ENCODE assay signal across 8 mouse cellular contexts in the genomic region with DNA sequence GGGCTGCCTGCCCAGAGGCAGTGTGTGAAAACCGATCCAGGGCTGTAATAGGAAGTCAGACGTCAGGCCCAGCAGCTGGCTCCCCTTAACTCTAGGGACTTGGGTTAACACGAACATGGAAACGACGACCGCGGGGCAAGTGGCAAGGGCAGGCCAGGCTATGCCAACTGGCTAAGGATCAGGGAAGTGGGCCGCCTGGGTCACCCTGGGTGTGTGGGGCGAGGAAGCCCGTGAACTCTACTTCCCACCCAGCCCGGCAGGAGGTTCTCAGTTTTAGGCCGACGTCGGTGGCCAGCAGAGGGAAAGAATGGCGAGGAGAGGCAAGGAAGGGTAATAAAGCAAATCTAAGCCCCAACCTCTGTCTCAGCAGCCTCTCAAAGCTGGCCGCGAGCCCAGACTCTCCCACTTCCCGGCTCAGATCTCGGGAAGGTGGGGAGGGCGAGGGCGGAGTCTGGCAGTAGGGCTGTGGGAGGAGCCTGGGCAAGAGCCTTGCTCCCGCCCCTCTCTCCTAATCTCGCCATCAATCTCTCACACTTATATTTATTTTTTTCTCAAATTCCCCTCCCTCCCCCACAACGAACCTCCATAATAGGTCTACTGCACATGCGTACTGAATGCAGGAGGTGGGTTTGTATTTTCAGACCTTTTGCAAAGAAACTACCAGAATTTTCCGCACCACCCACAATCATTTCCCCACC. TPM values are rescaled to one million over a fixed set of nuclear protein-coding genes. Genes with fewer than 3 reads are reported as not detected.
DNase-seq lines count a peak whose midpoint lies in the region; ATAC-seq and TF ChIP-seq lines count a peak whose summit lies in the region.

No protein-coding gene starts in this region.

- H3K36me3 ChIP-seq in heart, embryonic 12.5 days: peaks cover 24% of the 10 kb centered on the region
- H3K36me3 ChIP-seq in kidney, postnatal 0 days (ENCODE audit: insufficient read depth, low read length): peaks cover 15% of the 10 kb centered on the region
- peaks cover 6% of the 10 kb centered on the region; the same call in 1 of the 2 replicates for H3K36me3 ChIP-seq in liver, embryonic 11.5 days (ENCODE audit: control insufficient read depth, insufficient read depth, low read length)
- peaks cover 25% of the 10 kb centered on the region for H3K36me3 ChIP-seq in stomach, embryonic 14.5 days (ENCODE audit: control insufficient read depth, insufficient read depth, low read length)

- WGBS in heart, embryonic 12.5 days: under 1% methylated on average over 26 of the region's 26 CpGs
- under 1% methylated on average over 26 of the region's 26 CpGs for WGBS in kidney, postnatal 0 days
- 3% methylated on average over 26 of the region's 26 CpGs for WGBS in liver, embryonic 11.5 days
- under 1% methylated on average over 26 of the region's 26 CpGs for WGBS in stomach, embryonic 14.5 days

- no peaks in the 10 kb centered on the region for H3K27me3 ChIP-seq in heart, embryonic 12.5 days (replicated peaks)
- H3K27me3 ChIP-seq in kidney, postnatal 0 days (ENCODE audit: insufficient read depth, low read length): no peaks in the 10 kb centered on the region
- H3K27me3 ChIP-seq in liver, embryonic 11.5 days (replicated peaks; ENCODE audit: control insufficient read depth, insufficient read depth, low read length): peaks cover 18% of the 10 kb centered on the region
- no peaks in the 10 kb centered on the region for H3K27me3 ChIP-seq in stomach, embryonic 14.5 days (ENCODE audit: control insufficient read depth, insufficient read depth, low read length)

- TF ChIP-seq CTCF in bone marrow macrophage, adult 2 months (IDR thresholded peaks at IDR 0.05; ENCODE audit: low read depth, low read length): no peak
- peak; percentile 20 for TF ChIP-seq CTCF in kidney, postnatal 0 days (IDR thresholded peaks at IDR 0.05; ENCODE audit: low read depth)

- DNase-seq in A20 (ENCODE audit: low read depth, low spot score): peak; percentile 89
- DNase-seq in kidney, postnatal 0 days (ENCODE audit: low spot score): peak; percentile 100
- peak; percentile 80 for DNase-seq in liver, embryonic 11.5 days (ENCODE audit: low spot score)
- peak; percentile 97 for DNase-seq in naive thymus-derived CD4-positive, alpha-beta T cell, adult 2 months (ENCODE audit: low read depth)

- TF ChIP-seq POLR2A in bone marrow macrophage, adult 2 months (IDR thresholded peaks at IDR 0.05; ENCODE audit: borderline replicate concordance, low read depth, low read length): no peak

- peak overlapping the region; percentile 100 for H3K9ac ChIP-seq in heart, embryonic 12.5 days
- H3K9ac ChIP-seq in kidney, postnatal 0 days (ENCODE audit: low read depth, low read length): peak overlapping the region; percentile 61
- peak overlapping the region; percentile 39 for H3K9ac ChIP-seq in liver, embryonic 11.5 days (ENCODE audit: low read depth, low read length)
- peak overlapping the region; percentile 52 for H3K9ac ChIP-seq in stomach, embryonic 14.5 days (replicated peaks; ENCODE audit: low read depth, low read length)

- H3K4me3 ChIP-seq in bone marrow macrophage, adult 2 months (ENCODE audit: insufficient read depth, low read length): peak overlapping the region; percentile 50
- H3K4me3 ChIP-seq in heart, embryonic 12.5 days: peak overlapping the region; percentile 98
- peak overlapping the region; percentile 99 for H3K4me3 ChIP-seq in kidney, postnatal 0 days (replicated peaks; ENCODE audit: low read depth, low read length)
- H3K4me3 ChIP-seq in liver, embryonic 11.5 days (ENCODE audit: low read depth, low read length): peak overlapping the region; percentile 88
- H3K4me3 ChIP-seq in stomach, embryonic 14.5 days (ENCODE audit: low read depth, low read length): peak overlapping the region; percentile 29

- peak overlapping the region; percentile 96 for H3K27ac ChIP-seq in bone marrow macrophage, adult 2 months (ENCODE audit: insufficient read depth, low read depth, low read length)
- H3K27ac ChIP-seq in heart, embryonic 12.5 days (ENCODE audit: poor library complexity, severe bottlenecking): peak overlapping the region; percentile 97
- H3K27ac ChIP-seq in kidney, postnatal 0 days: peak overlapping the region; percentile 100
- peak overlapping the region; percentile 54 for H3K27ac ChIP-seq in liver, embryonic 11.5 days (ENCODE audit: low read depth, low read length)
- H3K27ac ChIP-seq in stomach, embryonic 14.5 days (ENCODE audit: low read length): peak overlapping the region; percentile 100

- peaks cover 18% of the 10 kb centered on the region for H3K4me1 ChIP-seq in bone marrow macrophage, adult 2 months (ENCODE audit: control insufficient read depth, insufficient read depth, low read length)
- peaks cover 43% of the 10 kb centered on the region for H3K4me1 ChIP-seq in heart, embryonic 12.5 days (replicated peaks)
- H3K4me1 ChIP-seq in kidney, postnatal 0 days (replicated peaks; ENCODE audit: insufficient read depth, low read length): peaks cover 31% of the 10 kb centered on the region
- peaks cover 40% of the 10 kb centered on the region for H3K4me1 ChIP-seq in liver, embryonic 11.5 days (replicated peaks; ENCODE audit: control insufficient read depth, insufficient read depth, low read length)
- peaks cover 36% of the 10 kb centered on the region for H3K4me1 ChIP-seq in stomach, embryonic 14.5 days (ENCODE audit: control insufficient read depth, insufficient read depth, low read length)

- H3K9me3 ChIP-seq in heart, embryonic 12.5 days (replicated peaks): no peaks in the 10 kb centered on the region
- H3K9me3 ChIP-seq in kidney, postnatal 0 days (replicated peaks; ENCODE audit: low read length): no peaks in the 10 kb centered on the region
- H3K9me3 ChIP-seq in liver, embryonic 11.5 days (ENCODE audit: control insufficient read depth, low read length): no peaks in the 10 kb centered on the region
- no peaks in the 10 kb centered on the region for H3K9me3 ChIP-seq in stomach, embryonic 14.5 days (ENCODE audit: control insufficient read depth, low read depth, low read length)

- peak overlapping the region; percentile 97 for H3K4me2 ChIP-seq in heart, embryonic 12.5 days
- peak overlapping the region; percentile 89 for H3K4me2 ChIP-seq in kidney, postnatal 0 days (ENCODE audit: low read length)
- peak overlapping the region; percentile 98 for H3K4me2 ChIP-seq in liver, embryonic 11.5 days
- peak overlapping the region; percentile 98 for H3K4me2 ChIP-seq in stomach, embryonic 14.5 days (replicated peaks; ENCODE audit: low read depth, low read length)

- peak; percentile 74 for ATAC-seq in erythroid progenitor cell, adult 5-6 weeks (replicated peaks; ENCODE audit: low FRiP score, poor library complexity, severe bottlenecking)
- peak; percentile 85 for ATAC-seq in heart, embryonic 12.5 days (ENCODE audit: insufficient number of reproducible peaks, low FRiP score)
- peak; percentile 72 for ATAC-seq in kidney, postnatal 0 days (replicated peaks; ENCODE audit: low FRiP score, low read depth)
- ATAC-seq in liver, embryonic 11.5 days (replicated peaks; ENCODE audit: low FRiP score): peak; percentile 71
- peak; percentile 84 for ATAC-seq in stomach, embryonic 14.5 days (ENCODE audit: insufficient number of reproducible peaks, insufficient read depth, low FRiP score, low read depth)

RNA-seq across cellular contexts. Expression of gene Chd3, which starts 2.9 kb away (rescaled TPM):
- 134 and 137 TPM in 2 replicates for polyA plus RNA-seq in bone marrow macrophage, adult 2 months (2012; ENCODE audit: insufficient read depth, insufficient read length, missing spikeins)
- 21.0 and 33.2 TPM in 2 replicates for total RNA-seq in erythroid progenitor cell, adult 5-6 weeks (2015; ENCODE audit: low replicate concordance)
- 18.9 and 19.5 TPM in 2 replicates for total RNA-seq in erythroid progenitor cell, adult 5-6 weeks (2017; ENCODE audit: low replicate concordance)
- polyA plus RNA-seq in heart, embryonic 12.5 days (2016; fragmentation: Nextera tagmentation; extraction: Ambion mirVana): 19.2 and 23.5 TPM in 2 replicates
- 38.0 and 42.3 TPM in 2 replicates for polyA plus RNA-seq in kidney, postnatal 0 days (2015; fragmentation: Nextera tagmentation; extraction: Ambion mirVana)
- polyA plus RNA-seq in liver, embryonic 11.5 days (2014; fragmentation: Nextera tagmentation; extraction: Ambion mirVana): 13.8 and 17.1 TPM in 2 replicates
- polyA plus RNA-seq in stomach, embryonic 14.5 days (2014; fragmentation: Nextera tagmentation; extraction: Ambion mirVana): 85.3 and 87.4 TPM in 2 replicates

RNA-seq across cellular contexts. Expression of gene Rnf227, which starts 26.0 kb away (rescaled TPM):
- 4.6 and 4.8 TPM in 2 replicates for polyA plus RNA-seq in bone marrow macrophage, adult 2 months (2012; ENCODE audit: insufficient read depth, insufficient read length, missing spikeins)
- total RNA-seq in erythroid progenitor cell, adult 5-6 weeks (2015; ENCODE audit: low replicate concordance): 1.7 and 8.3 TPM in 2 replicates
- total RNA-seq in erythroid progenitor cell, adult 5-6 weeks (2017; ENCODE audit: low replicate concordance): 3.9 and 6.5 TPM in 2 replicates
- polyA plus RNA-seq in heart, embryonic 12.5 days (2016; fragmentation: Nextera tagmentation; extraction: Ambion mirVana): 6.7 and 8.5 TPM in 2 replicates
- 15.6 and 18.3 TPM in 2 replicates for polyA plus RNA-seq in kidney, postnatal 0 days (2015; fragmentation: Nextera tagmentation; extraction: Ambion mirVana)
- 4.3 and 5.4 TPM in 2 replicates for polyA plus RNA-seq in liver, embryonic 11.5 days (2014; fragmentation: Nextera tagmentation; extraction: Ambion mirVana)
- polyA plus RNA-seq in stomach, embryonic 14.5 days (2014; fragmentation: Nextera tagmentation; extraction: Ambion mirVana): 15.3 and 16.3 TPM in 2 replicates

RNA-seq across cellular contexts. Expression of gene Naa38, which starts 29.0 kb away (rescaled TPM):
- polyA plus RNA-seq in bone marrow macrophage, adult 2 months (2012; ENCODE audit: insufficient read depth, insufficient read length, missing spikeins): 69.8 and 73.7 TPM in 2 replicates
- 26.8 and 31.7 TPM in 2 replicates for total RNA-seq in erythroid progenitor cell, adult 5-6 weeks (2015; ENCODE audit: low replicate concordance)
- 21.6 and 21.9 TPM in 2 replicates for total RNA-seq in erythroid progenitor cell, adult 5-6 weeks (2017; ENCODE audit: low replicate concordance)
- 147 and 150 TPM in 2 replicates for polyA plus RNA-seq in heart, embryonic 12.5 days (2016; fragmentation: Nextera tagmentation; extraction: Ambion mirVana)
- 183 and 198 TPM in 2 replicates for polyA plus RNA-seq in kidney, postnatal 0 days (2015; fragmentation: Nextera tagmentation; extraction: Ambion mirVana)
- polyA plus RNA-seq in liver, embryonic 11.5 days (2014; fragmentation: Nextera tagmentation; extraction: Ambion mirVana): 151 and 178 TPM in 2 replicates
- polyA plus RNA-seq in stomach, embryonic 14.5 days (2014; fragmentation: Nextera tagmentation; extraction: Ambion mirVana): 158 and 177 TPM in 2 replicates

RNA-seq across cellular contexts. Expression of gene Cyb5d1, which starts 29.1 kb away (rescaled TPM):
- 22.5 and 23.2 TPM in 2 replicates for polyA plus RNA-seq in bone marrow macrophage, adult 2 months (2012; ENCODE audit: insufficient read depth, insufficient read length, missing spikeins)
- 8.3 and 11.7 TPM in 2 replicates for total RNA-seq in erythroid progenitor cell, adult 5-6 weeks (2015; ENCODE audit: low replicate concordance)
- total RNA-seq in erythroid progenitor cell, adult 5-6 weeks (2017; ENCODE audit: low replicate concordance): 25.7 and 32.5 TPM in 2 replicates
- polyA plus RNA-seq in heart, embryonic 12.5 days (2016; fragmentation: Nextera tagmentation; extraction: Ambion mirVana): 24.8 and 27.1 TPM in 2 replicates
- 16.6 and 19.8 TPM in 2 replicates for polyA plus RNA-seq in kidney, postnatal 0 days (2015; fragmentation: Nextera tagmentation; extraction: Ambion mirVana)
- polyA plus RNA-seq in liver, embryonic 11.5 days (2014; fragmentation: Nextera tagmentation; extraction: Ambion mirVana): 19.7 and 19.9 TPM in 2 replicates
- 15.0 and 23.5 TPM in 2 replicates for polyA plus RNA-seq in stomach, embryonic 14.5 days (2014; fragmentation: Nextera tagmentation; extraction: Ambion mirVana)

RNA-seq across cellular contexts. Expression of gene Tmem88, which starts 31.7 kb away (rescaled TPM):
- not detected in 2 replicates for polyA plus RNA-seq in bone marrow macrophage, adult 2 months (2012; ENCODE audit: insufficient read depth, insufficient read length, missing spikeins)
- not detected in 2 replicates for total RNA-seq in erythroid progenitor cell, adult 5-6 weeks (2015; ENCODE audit: low replicate concordance)
- total RNA-seq in erythroid progenitor cell, adult 5-6 weeks (2017; ENCODE audit: low replicate concordance): not detected in 2 replicates
- 34.4 and 35.7 TPM in 2 replicates for polyA plus RNA-seq in heart, embryonic 12.5 days (2016; fragmentation: Nextera tagmentation; extraction: Ambion mirVana)
- polyA plus RNA-seq in kidney, postnatal 0 days (2015; fragmentation: Nextera tagmentation; extraction: Ambion mirVana): 55.5 and 61.3 TPM in 2 replicates
- polyA plus RNA-seq in liver, embryonic 11.5 days (2014; fragmentation: Nextera tagmentation; extraction: Ambion mirVana): 20.4 and 26.2 TPM in 2 replicates
- polyA plus RNA-seq in stomach, embryonic 14.5 days (2014; fragmentation: Nextera tagmentation; extraction: Ambion mirVana): 30.0 and 30.3 TPM in 2 replicates

Comparison
In these comparisons a context has a peak if more than half of its experiments do, and no peak if none do; other contexts are left out.
1. Peak in every context shown above with its lines: DNase-seq, ATAC-seq, H3K4me3 ChIP-seq and H3K27ac ChIP-seq.
2. H3K4me3 ChIP-seq: peak in every context shown above with its lines; median percentile 99 in kidney, postnatal 0 days; 98 in heart, embryonic 12.5 days; 88 in liver, embryonic 11.5 days; 50 in bone marrow macrophage, adult 2 months; 29 in stomach, embryonic 14.5 days.
3. H3K9ac ChIP-seq: peak in every context shown above with its lines; median percentile 100 in heart, embryonic 12.5 days; 61 in kidney, postnatal 0 days; 52 in stomach, embryonic 14.5 days; 39 in liver, embryonic 11.5 days.